In genomic region chr9:45917041-45917934, GRCm38 (mm10) we compare ENCODE assay signal across 9 mouse cellular contexts. TPM values are rescaled to one million over a fixed set of nuclear protein-coding genes. Genes with fewer than 3 reads are reported as not detected.
DNase-seq lines count a peak whose midpoint lies in the region; ATAC-seq lines count a peak whose summit lies in the region.
"Had no signal": no experiment of that assay in that cellular context is flagged by ENCODE, and none has a peak within 500 bp of the region (broad histone marks: within the 10 kb centered on the region; RNA-seq: fewer than 3 reads in every experiment).

No protein-coding gene starts in this region.

- DNase-seq in adrenal gland, adult 2 months = peak; percentile 75
- DNase-seq in adrenal gland, postnatal 4 days (ENCODE audit: low spot score in 2 of 2) = no peak
- DNase-seq in neural tube, embryonic 10.5 days (ENCODE audit: extremely low spot score, low spot score) = no peak
- peak; percentile 60 to 61 for DNase-seq in kidney, adult 8-10 months
- peak; percentile 85 for DNase-seq in lung, postnatal 36 days
- peak; percentile 59 for DNase-seq in testis, postnatal 14 days (ENCODE audit: low spot score)
- no peak for DNase-seq in thymus, postnatal 14 days

- peak; percentile 89 for ATAC-seq in neural tube, embryonic 13.5 days (ENCODE audit: low read depth)

- H3K4me3 ChIP-seq in neural tube, embryonic 13.5 days = no peak overlapping the region

- no peak overlapping the region for H3K4me2 ChIP-seq in neural tube, embryonic 13.5 days

- H3K9me3 ChIP-seq in neural tube, embryonic 13.5 days = no peaks in the 10 kb centered on the region

- WGBS in neural tube, embryonic 13.5 days = 72% methylated on average over 5 of the region's 5 CpGs

- no peaks in the 10 kb centered on the region for H3K27me3 ChIP-seq in neural tube, embryonic 13.5 days

- H3K36me3 ChIP-seq in neural tube, embryonic 13.5 days = peaks cover 96% of the 10 kb centered on the region

- peak overlapping the region; percentile 73 for H3K27ac ChIP-seq in neural tube, embryonic 13.5 days (replicated peaks)

- peaks cover 16% of the 10 kb centered on the region for H3K4me1 ChIP-seq in neural tube, embryonic 13.5 days (replicated peaks)

- H3K9ac ChIP-seq in neural tube, embryonic 13.5 days = no peak overlapping the region

RNA-seq across cellular contexts. Expression of gene Rnf214, which starts 10.6 kb away (rescaled TPM):
- 10 to 100 TPM; 37.4 to 48.5 TPM for total RNA-seq in adrenal gland, adult 2 months (2021)
- polyA plus RNA-seq in adrenal gland, adult 2 months (2012; rRNA removed) = 15.8 and 17.6 TPM in 2 replicates
- 10 to 100 TPM; 53.9 to 58.1 TPM for total RNA-seq in adrenal gland, postnatal 4 days (2021)
- 82.3 and 96.2 TPM in 2 replicates for polyA plus RNA-seq in neural tube, embryonic 13.5 days (2015; fragmentation: Nextera tagmentation; extraction: Ambion mirVana)

RNA-seq across cellular contexts. Expression of gene Pcsk7, which starts 11.0 kb away (rescaled TPM):
- total RNA-seq in adrenal gland, adult 2 months (2021) = 10 to 100 TPM; 20.8 to 30.0 TPM
- polyA plus RNA-seq in adrenal gland, adult 2 months (2012; rRNA removed) = 18.4 and 28.0 TPM in 2 replicates
- total RNA-seq in adrenal gland, postnatal 4 days (2021) = 10 to 100 TPM; 31.3 to 35.6 TPM
- polyA plus RNA-seq in neural tube, embryonic 13.5 days (2015; fragmentation: Nextera tagmentation; extraction: Ambion mirVana) = 23.8 and 25.2 TPM in 2 replicates

RNA-seq across cellular contexts. Expression of gene Tagln, which starts 18.6 kb away (rescaled TPM):
- 100 to 1,000 TPM in 1 of 2 experiments, 10 to 100 TPM in 1; 80.8 to 268 TPM for total RNA-seq in adrenal gland, adult 2 months (2021)
- polyA plus RNA-seq in adrenal gland, adult 2 months (2012; rRNA removed) = 59.9 and 80.9 TPM in 2 replicates
- 10 to 100 TPM; 44.1 to 44.3 TPM for total RNA-seq in adrenal gland, postnatal 4 days (2021)
- 9.8 and 10.8 TPM in 2 replicates for polyA plus RNA-seq in neural tube, embryonic 13.5 days (2015; fragmentation: Nextera tagmentation; extraction: Ambion mirVana)
- total RNA-seq: hematopoietic stem cell, adult 5-6 weeks had no signal

RNA-seq across cellular contexts. Expression of gene Sidt2, which starts 37.8 kb away (rescaled TPM):
- total RNA-seq in adrenal gland, adult 2 months (2021) = 100 to 1,000 TPM; 138 to 351 TPM
- polyA plus RNA-seq in adrenal gland, adult 2 months (2012; rRNA removed) = 942 and 1,575 TPM in 2 replicates
- total RNA-seq in adrenal gland, postnatal 4 days (2021) = 100 to 1,000 TPM; 244 TPM
- polyA plus RNA-seq in neural tube, embryonic 13.5 days (2015; fragmentation: Nextera tagmentation; extraction: Ambion mirVana) = 39.2 and 44.2 TPM in 2 replicates

Comparison
In these comparisons a context has a peak if more than half of its experiments do, and no peak if none do; other contexts are left out.
1. DNase-seq: peak in adrenal gland, adult 2 months (single experiment), kidney, adult 8-10 months (2 of 2), lung, postnatal 36 days (single experiment) and testis, postnatal 14 days (single experiment); none in adrenal gland, postnatal 4 days (0 of 2), neural tube, embryonic 10.5 days (single experiment) and thymus, postnatal 14 days (single experiment).